Mouse (Mus musculus): ENCODE results near the gene Mill2.
"Not testable (repeated sequence)": the region's sequence is repeated elsewhere in the genome, so short reads cannot be mapped to it uniquely, and the experiment has no call there.

Mill2 gene

GRCm38 (mm10) chr7:18839865-18840264 lies at the start of gene Mill2:
Gene Mill2, plus strand, starts transcription at chr7:18839966.
- DNase-seq (ENCODE audit: low spot score), result no peak

- not testable (repeated sequence) for DNase-seq (ENCODE audit: low spot score)
Measured at GRCm38 (mm10) chr7:18790671-18791070, 49.1 kb upstream of the Mill2 start.

GRCm38 (mm10) chr7:18798420-18798819 lies 41.3 kb upstream of the Mill2 start, which contains the start of gene Psg19:
Gene Psg19, minus strand, starts transcription at chr7:18798520.
- no peak for DNase-seq (ENCODE audit: low spot score)

GRCm38 (mm10) chr7:18799129-18799528 lies 40.6 kb upstream of the Mill2 start:
- peak; percentile 12 for DNase-seq (ENCODE audit: low spot score)

GRCm38 (mm10) chr7:18803526-18803925 lies 36.2 kb upstream of the Mill2 start:
- DNase-seq (ENCODE audit: low spot score), result no peak

GRCm38 (mm10) chr7:18818301-18818700 lies 21.5 kb upstream of the Mill2 start:
- no peak for DNase-seq (ENCODE audit: low spot score)

GRCm38 (mm10) chr7:18821507-18821906 lies 18.3 kb upstream of the Mill2 start, which contains the start of gene Psg17:
Gene Psg17, minus strand, starts transcription at chr7:18821607.
- no peak for DNase-seq (ENCODE audit: low spot score)

GRCm38 (mm10) chr7:18827792-18828546 lies 11.8 kb upstream of the Mill2 start:
- DNase-seq (ENCODE audit: low spot score), result no peak

- DNase-seq (ENCODE audit: low spot score), result peak; percentile 64
Measured at GRCm38 (mm10) chr7:18828592-18828991, 11.2 kb upstream of the Mill2 start.

- no peak for DNase-seq (ENCODE audit: low spot score)
Measured at GRCm38 (mm10) chr7:18829545-18829944, 10.2 kb upstream of the Mill2 start.

- no peak for DNase-seq (ENCODE audit: low spot score)
Measured at GRCm38 (mm10) chr7:18832298-18832697, 7.5 kb upstream of the Mill2 start.

- DNase-seq (ENCODE audit: low spot score), result peak; percentile 79
Measured at GRCm38 (mm10) chr7:18840386-18841173, 814 bp downstream of the Mill2 start.

- DNase-seq (ENCODE audit: low spot score), result no peak
Measured at GRCm38 (mm10) chr7:18841174-18841567, 1.4 kb downstream of the Mill2 start.

- DNase-seq (ENCODE audit: low spot score), result no peak
Measured at GRCm38 (mm10) chr7:18844811-18845210, 5.0 kb downstream of the Mill2 start.

- DNase-seq (ENCODE audit: low spot score), result no peak
Measured at GRCm38 (mm10) chr7:18848395-18848794, 8.6 kb downstream of the Mill2 start.

- peak; percentile 22 for DNase-seq (ENCODE audit: low spot score)
Measured at GRCm38 (mm10) chr7:18858310-18858916, 18.6 kb downstream of the Mill2 start.

GRCm38 (mm10) chr7:18862801-18863200 lies 23.0 kb downstream of the Mill2 start:
- no peak for DNase-seq (ENCODE audit: low spot score)

GRCm38 (mm10) chr7:18868491-18868890 lies 28.7 kb downstream of the Mill2 start:
- no peak for DNase-seq (ENCODE audit: low spot score)

- not testable (repeated sequence) for DNase-seq (ENCODE audit: low spot score)
Measured at GRCm38 (mm10) chr7:18871031-18871430, 31.3 kb downstream of the Mill2 start, which contains the start of gene Pglyrp1. Gene Pglyrp1, plus strand, starts transcription at chr7:18871331.

- peak; percentile 43 for DNase-seq (ENCODE audit: low spot score)
Measured at GRCm38 (mm10) chr7:18872014-18872802, 32.4 kb downstream of the Mill2 start.

- DNase-seq (ENCODE audit: low spot score), result peak; percentile 32
Measured at GRCm38 (mm10) chr7:18872816-18873215, 33.0 kb downstream of the Mill2 start.

- peak; percentile 95 for DNase-seq (ENCODE audit: low spot score)
Measured at GRCm38 (mm10) chr7:18873253-18873652, 33.5 kb downstream of the Mill2 start.

Data from embryo, embryonic 10.5 days (tissue).